Mouse (Mus musculus) neural tube, embryonic 14.5 days (tissue): ENCODE data around the gene Resp18. TPM values are rescaled to one million over a fixed set of nuclear protein-coding genes. Genes with fewer than 3 reads are reported as not detected.

ENCODE experiments used
- ATAC-seq: fragments of 200-750 bp; cut with Nextera tagmentation; 2 replicates; pipeline ENCODE4 v1.8.0; 2017; ENCODE audit warnings: low read depth, mild to moderate bottlenecking, moderate TSS enrichment, moderate library complexity
- H3K27ac ChIP-seq: fragments of 300-500 bp; sonication (generic); 2 replicates; pipeline ENCODE4 v1.5.1; 2014; ENCODE audit warnings: low read depth, mild to moderate bottlenecking, control low read depth, low read length, moderate library complexity, mixed read lengths
- H3K27me3 ChIP-seq: fragments of 300-500 bp; sonication (generic); 2 replicates; pipeline ENCODE4 v1.6.1; 2014; ENCODE audit warnings: low read length; ENCODE audit not compliant: control insufficient read depth, insufficient read depth
- H3K36me3 ChIP-seq: fragments of 300-500 bp; sonication (generic); 2 replicates; pipeline ENCODE4 v1.6.1; 2014; ENCODE audit warnings: low read length, mixed read lengths; ENCODE audit not compliant: control insufficient read depth, insufficient read depth
- H3K4me1 ChIP-seq: fragments of 300-500 bp; sonication (generic); 2 replicates; pipeline ENCODE4 v1.6.1; 2014; ENCODE audit warnings: low read length; ENCODE audit not compliant: control insufficient read depth, insufficient read depth
- H3K4me2 ChIP-seq: fragments of 300-500 bp; sonication (generic); 2 replicates; pipeline ENCODE4 v1.6.1; 2014; ENCODE audit warnings: mild to moderate bottlenecking, low read depth, low read length, control low read depth
- H3K4me3 ChIP-seq: fragments of 300-500 bp; sonication (generic); 2 replicates; pipeline ENCODE4 v1.5.1; 2014; ENCODE audit warnings: low read depth, low read length, control low read depth, mixed read lengths
- H3K9ac ChIP-seq: fragments of 300-500 bp; sonication (generic); replicated peaks from 2 replicates; pipeline ENCODE4 v1.6.1; 2014; ENCODE audit warnings: low read depth, mild to moderate bottlenecking, control low read depth, low read length, mixed read lengths
- H3K9me3 ChIP-seq: fragments of 300-500 bp; sonication (generic); 2 replicates; pipeline ENCODE4 v1.6.1; 2016; ENCODE audit warnings: low read length; ENCODE audit not compliant: control insufficient read depth
- whole genome bisulfite sequencing: fragments of 180-500 bp; shearing (Covaris S2); extraction: QIAGEN DNeasy Blood & Tissue Kit; methylation state at CpG from one replicate; pipeline ENCODE4 v1.1.7; 2014; 5-methylcytosine and 5-hydroxymethylcytosine counted together
- polyA plus RNA-seq: library from polyadenylated mRNA; unstranded; fragments of >200 nt; fragmentation: Nextera tagmentation; extraction: Ambion mirVana; gene quantifications from 2 replicates; pipeline ENCODE4 v1.2.1, GENCODE M21; 2014

Resp18 gene
- polyA plus RNA-seq, 1 experiment from 2014 or later: 254 TPM

DNA sequence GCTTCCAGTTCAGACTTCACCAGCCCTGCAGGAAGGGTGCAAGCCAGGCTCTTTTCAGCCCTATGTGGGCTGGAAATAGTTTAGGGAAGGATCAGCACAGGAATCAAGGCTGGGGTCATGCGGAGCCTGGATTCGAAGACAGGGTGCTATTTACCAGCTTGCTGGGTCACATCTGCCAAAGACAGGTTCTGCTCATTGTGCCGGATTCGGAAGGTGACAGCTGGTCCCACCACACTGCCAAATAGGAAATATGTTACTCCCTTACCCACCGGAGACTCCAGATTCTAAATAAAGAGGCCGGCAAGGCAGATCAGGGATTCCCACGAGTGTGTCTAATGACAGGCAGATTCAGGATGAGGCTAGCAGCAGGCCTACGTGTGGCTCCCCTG lies 23.6 kb downstream of the Resp18 start:
- Histone ChIP-seq H3K9ac (no peak overlapping the region), H3K27ac (no peak overlapping the region), H3K36me3 (no peaks in the 10 kb centered on the region), H3K4me2 (no peak overlapping the region), H3K27me3 (no peaks in the 10 kb centered on the region), H3K4me3 (no peak overlapping the region), H3K4me1 (no peaks in the 10 kb centered on the region; the same call in 1 of the 2 replicates), H3K9me3 (no peaks in the 10 kb centered on the region)
- 53% methylated on average over 8 of the region's 8 CpGs for WGBS
- ATAC-seq: no peak

DNA sequence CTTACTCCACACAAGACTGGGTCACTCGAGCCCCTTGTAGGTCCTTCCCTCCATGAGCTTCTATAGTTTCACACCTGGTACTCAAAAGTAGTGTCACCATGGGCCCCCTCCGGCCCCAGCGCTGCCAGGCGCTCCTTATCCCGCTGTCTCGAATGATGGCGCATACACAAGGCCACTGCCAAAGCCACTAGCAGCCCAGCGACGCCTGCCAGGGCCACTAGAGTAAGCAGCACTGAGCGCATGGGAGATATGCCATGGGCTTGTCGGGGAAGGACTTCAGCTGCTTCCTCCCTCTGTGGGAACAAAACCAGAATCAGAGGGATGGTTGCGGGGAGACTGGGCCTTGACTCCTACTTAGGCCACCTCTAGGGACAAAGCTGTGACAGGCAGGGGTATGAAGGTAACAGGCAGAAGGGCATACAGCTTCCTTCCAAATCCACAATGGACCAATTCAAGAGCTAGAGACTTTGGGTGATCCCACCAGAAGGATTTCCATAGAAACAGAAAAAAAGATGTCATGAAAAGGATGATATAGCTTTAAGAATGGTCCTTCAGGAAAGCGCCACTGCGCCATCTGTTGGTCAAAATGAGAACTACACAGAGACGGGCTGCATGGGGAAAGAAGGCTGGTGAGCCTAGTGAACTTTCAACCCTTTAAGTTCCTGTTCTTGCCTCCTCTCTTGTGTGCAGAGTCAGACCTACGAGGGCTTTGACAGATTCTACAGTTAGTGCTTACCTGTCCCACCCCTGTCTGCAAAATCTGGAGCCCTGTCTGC lies 24.2 kb downstream of the Resp18 start:
- Histone ChIP-seq H3K27ac (no peak overlapping the region), H3K27me3 (no peaks in the 10 kb centered on the region), H3K36me3 (no peaks in the 10 kb centered on the region), H3K4me2 (no peak overlapping the region), H3K4me3 (no peak overlapping the region), H3K4me1 (no peaks in the 10 kb centered on the region; the same call in 1 of the 2 replicates), H3K9ac (no peak overlapping the region), H3K9me3 (no peaks in the 10 kb centered on the region)
- no peak for ATAC-seq
- WGBS: 65% methylated on average over 16 of the region's 16 CpGs

DNA sequence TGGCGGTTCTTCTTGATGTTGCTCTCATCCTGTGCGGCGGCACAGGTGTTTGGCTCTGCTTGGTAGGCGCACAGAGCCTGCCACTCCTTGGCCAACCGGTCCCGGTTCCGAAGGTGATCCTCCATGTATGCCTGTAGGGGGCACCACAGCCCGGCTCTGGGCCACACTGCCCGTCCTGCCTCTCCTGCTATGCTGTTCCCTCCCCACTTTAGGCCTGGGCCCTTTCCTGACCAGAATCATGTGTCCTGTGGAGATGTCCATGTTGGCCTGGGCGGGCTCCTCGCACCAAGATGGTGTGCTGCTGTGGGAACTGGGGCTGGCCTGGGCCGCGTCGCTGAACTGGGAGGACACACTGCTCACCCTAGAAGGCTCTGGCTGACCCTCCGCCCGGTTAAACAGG lies 25.2 kb downstream of the Resp18 start:
- H3K9ac ChIP-seq: no peak overlapping the region
- no peaks in the 10 kb centered on the region for H3K27me3 ChIP-seq
- H3K4me2 ChIP-seq: no peak overlapping the region
- ATAC-seq: no peak
- H3K27ac ChIP-seq: no peak overlapping the region
- WGBS: 75% methylated on average over 16 of the region's 16 CpGs
- no peak overlapping the region for H3K4me3 ChIP-seq
- no peaks in the 10 kb centered on the region for H3K9me3 ChIP-seq
- H3K4me1 ChIP-seq: no peaks in the 10 kb centered on the region; the same call in 1 of the 2 replicates
- H3K36me3 ChIP-seq: no peaks in the 10 kb centered on the region

DNA sequence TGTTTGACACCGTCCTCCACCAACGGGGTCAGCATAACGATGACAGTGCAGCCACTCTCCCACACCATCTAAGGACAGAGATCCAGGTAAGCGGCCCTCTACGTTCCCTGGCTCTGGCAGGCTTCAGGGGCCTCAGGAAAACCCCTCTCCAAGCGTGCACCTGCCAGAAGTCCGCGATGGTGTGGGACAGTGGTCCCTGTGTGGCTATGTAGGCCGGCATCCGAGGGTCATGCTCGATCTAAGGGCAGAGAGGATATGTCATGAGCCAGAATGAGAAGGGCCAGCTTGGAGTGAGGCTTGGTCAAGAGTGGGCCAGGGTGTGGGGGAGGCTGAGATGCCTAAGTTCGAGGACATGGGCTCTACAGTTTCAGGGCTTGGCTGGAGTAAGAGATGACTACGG lies 25.9 kb downstream of the Resp18 start:
- H3K9me3 ChIP-seq: no peaks in the 10 kb centered on the region
- 72% methylated on average over 13 of the region's 13 CpGs for WGBS
- no peaks in the 10 kb centered on the region for H3K27me3 ChIP-seq
- no peak overlapping the region for H3K4me3 ChIP-seq
- H3K27ac ChIP-seq: no peak overlapping the region
- ATAC-seq: no peak
- no peaks in the 10 kb centered on the region; the same call in 1 of the 2 replicates for H3K4me1 ChIP-seq
- H3K36me3 ChIP-seq: no peaks in the 10 kb centered on the region
- H3K4me2 ChIP-seq: no peak overlapping the region
- H3K9ac ChIP-seq: no peak overlapping the region

DNA sequence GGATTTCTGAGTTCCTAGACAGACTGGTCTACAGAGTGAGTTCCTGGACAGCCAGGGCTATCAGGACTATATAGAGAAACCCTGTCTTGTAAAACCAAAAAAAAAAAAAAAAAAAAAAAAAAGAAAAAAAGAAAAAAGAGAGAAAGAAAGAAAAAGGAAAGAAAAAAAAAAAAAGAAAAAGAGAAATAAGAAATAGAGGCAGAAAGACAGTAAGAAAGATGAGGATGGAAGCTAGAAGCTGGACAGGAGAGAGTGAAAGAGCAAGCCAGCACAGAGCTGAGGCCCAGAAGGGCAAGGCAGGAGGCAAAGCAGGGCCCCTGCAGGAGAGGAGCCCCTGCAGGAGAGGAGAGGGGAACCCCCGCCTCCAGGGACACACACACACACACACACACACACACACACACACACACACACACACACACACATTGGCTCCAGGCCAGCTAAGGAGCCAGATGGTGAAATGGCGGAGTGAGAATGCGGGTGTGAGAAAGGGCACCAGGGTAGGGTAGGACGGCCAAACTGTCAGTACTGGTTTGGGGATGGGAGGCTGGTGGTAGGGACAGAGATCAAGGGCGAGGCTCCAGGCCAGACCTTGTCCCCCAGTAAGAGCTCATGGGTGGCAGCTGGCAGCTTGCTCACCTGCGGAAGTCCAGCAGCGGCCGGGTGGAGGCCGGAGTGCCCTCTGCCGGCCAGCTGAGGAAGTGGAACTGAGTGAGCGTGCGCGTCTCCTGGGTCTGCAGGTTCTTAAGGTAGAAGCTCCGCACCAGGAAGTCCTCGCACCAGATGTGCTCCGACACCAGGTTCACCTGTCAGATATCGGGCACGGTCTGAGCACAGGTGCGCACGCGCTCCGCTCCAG lies 26.9 kb downstream of the Resp18 start:
- H3K4me2 ChIP-seq: peak overlapping the region; percentile 46
- ATAC-seq: peak; percentile 43
- H3K36me3 ChIP-seq: no peaks in the 10 kb centered on the region
- under 1% methylated on average over 21 of the region's 22 CpGs for WGBS
- H3K9ac ChIP-seq: no peak overlapping the region
- no peaks in the 10 kb centered on the region; the same call in 1 of the 2 replicates for H3K4me1 ChIP-seq
- 0 out of 2 replicates have a peak overlapping the region, but pooled peaks have one; percentile 9 for H3K4me3 ChIP-seq
- H3K9me3 ChIP-seq: no peaks in the 10 kb centered on the region
- H3K27me3 ChIP-seq: no peaks in the 10 kb centered on the region
- H3K27ac ChIP-seq: no peak overlapping the region

DNA sequence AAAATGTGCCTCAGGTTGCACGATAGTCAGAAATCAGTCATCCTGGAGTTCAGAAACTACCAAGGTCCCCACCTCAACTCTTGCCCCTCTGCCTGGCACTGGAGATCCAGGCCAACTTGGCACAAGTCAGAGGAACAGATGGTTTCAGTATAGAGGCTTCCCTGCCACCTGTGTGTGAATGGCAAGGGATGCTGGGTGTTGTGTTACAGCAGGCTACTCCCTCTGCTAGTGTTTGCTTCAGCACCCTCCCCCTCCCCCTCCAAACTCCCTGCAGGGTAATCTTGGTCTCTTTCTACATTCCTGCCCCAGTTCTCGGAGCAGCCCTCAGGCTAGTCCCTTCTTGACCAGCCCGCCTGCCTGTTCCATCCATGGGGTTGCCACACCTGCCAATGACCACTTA lies 27.7 kb downstream of the Resp18 start:
- ATAC-seq: no peak
- Histone ChIP-seq H3K4me1 (no peaks in the 10 kb centered on the region; the same call in 1 of the 2 replicates), H3K27me3 (no peaks in the 10 kb centered on the region), H3K4me3 (no peak overlapping the region), H3K9ac (no peak overlapping the region), H3K9me3 (no peaks in the 10 kb centered on the region), H3K4me2 (no peak overlapping the region), H3K27ac (no peak overlapping the region), H3K36me3 (no peaks in the 10 kb centered on the region; the same call in 1 of the 2 replicates)
- WGBS: 69% methylated on average over 3 of the region's 3 CpGs

DNA sequence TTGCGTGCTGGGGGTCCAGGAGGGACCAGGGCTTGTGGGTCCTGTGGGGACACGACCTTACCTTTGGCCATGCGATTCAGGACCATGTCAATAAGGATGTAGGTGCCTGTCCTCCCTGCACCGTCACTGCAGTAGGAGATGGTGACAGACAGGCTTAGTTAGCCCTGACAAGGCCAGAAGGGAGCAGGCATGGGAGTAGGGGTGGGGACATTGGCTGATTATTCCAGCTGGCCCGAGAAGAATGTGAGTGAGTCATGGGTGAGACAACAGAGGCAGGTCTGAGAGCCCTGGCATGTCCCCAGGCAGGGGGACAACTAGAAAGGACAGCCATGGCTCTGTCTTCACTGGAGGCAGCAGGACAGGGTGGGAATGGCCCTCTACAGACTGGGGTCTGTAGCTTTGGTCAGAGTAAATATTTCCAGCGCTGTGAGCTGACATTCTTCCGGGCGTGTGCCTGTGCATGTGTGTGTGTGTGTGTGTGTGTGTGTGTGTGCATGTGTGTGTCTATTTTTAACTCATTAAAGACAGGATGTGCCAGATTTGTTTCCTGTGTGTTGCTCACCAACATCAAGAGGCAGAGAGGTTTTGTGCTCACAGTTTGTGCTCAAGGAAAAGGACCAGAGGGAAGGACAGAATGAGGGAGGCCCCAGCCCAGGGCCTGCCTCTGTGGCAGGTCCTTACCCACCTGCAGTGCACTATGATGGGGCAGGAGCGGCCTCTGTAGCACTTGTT lies 30.0 kb downstream of the Resp18 start:
- ATAC-seq: no peak

DNA sequence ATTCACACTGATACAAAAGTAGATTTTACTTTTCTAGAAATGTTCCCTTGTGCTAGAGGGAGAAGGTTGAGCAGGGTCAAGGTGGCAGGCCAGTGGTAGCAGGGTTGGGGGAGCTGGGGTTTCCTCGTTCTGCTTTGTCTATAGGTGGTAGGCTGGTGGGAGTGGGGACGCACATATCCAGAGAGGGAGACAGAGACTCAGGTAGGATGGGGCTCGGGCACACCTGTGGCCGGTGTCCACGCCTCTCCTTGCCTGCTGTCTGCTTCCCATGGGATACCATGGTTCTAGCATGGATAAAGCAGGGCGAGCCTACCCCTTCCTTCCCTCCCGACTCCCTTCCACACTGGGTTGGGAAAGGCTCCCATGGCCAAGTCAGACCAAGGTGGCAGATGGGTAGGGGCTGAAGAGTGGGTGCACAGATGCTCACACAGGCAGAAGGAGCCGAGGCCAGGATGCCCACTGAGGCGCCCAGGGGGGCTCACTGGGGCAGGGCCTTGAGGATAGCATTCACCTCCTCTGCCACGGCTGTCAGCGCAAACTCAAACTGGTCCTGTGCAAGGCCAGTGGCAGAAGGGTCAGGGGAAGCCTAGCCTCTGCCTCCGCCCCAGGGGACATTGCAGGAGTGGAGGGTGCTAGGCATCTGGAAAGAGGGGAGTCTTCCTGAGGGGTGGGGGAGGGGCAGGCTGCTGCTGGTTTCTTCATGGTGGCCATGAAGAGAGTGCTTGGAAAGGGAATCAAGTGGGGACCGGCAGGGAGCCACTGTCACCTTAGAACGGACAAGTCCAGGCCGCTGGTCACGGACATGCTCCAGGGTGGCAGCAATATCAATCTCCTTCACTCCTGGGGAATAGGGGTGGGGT lies 30.9 kb downstream of the Resp18 start:
- Histone ChIP-seq H3K36me3 (peaks cover 6% of the 10 kb centered on the region; the same call in 1 of the 2 replicates), H3K4me2 (no peak overlapping the region), H3K27ac (no peak overlapping the region), H3K4me1 (no peaks in the 10 kb centered on the region; the same call in 1 of the 2 replicates), H3K4me3 (no peak overlapping the region), H3K9me3 (no peaks in the 10 kb centered on the region), H3K9ac (no peak overlapping the region), H3K27me3 (no peaks in the 10 kb centered on the region)
- ATAC-seq: no peak
- 81% methylated on average over 16 of the region's 16 CpGs for WGBS

More for the DNA sequence above, 30.0 kb downstream of the Resp18 start:
- Histone ChIP-seq H3K4me3 (no peak overlapping the region), H3K36me3 (peaks cover 6% of the 10 kb centered on the region; the same call in 1 of the 2 replicates), H3K27me3 (no peaks in the 10 kb centered on the region), H3K9me3 (no peaks in the 10 kb centered on the region), H3K27ac (no peak overlapping the region), H3K9ac (no peak overlapping the region), H3K4me2 (no peak overlapping the region), H3K4me1 (no peaks in the 10 kb centered on the region; the same call in 1 of the 2 replicates)
- WGBS: 59% methylated on average over 9 of the region's 9 CpGs
